Mouse (Mus musculus): Measurements from ENCODE around the gene Mageb18.

DNA sequence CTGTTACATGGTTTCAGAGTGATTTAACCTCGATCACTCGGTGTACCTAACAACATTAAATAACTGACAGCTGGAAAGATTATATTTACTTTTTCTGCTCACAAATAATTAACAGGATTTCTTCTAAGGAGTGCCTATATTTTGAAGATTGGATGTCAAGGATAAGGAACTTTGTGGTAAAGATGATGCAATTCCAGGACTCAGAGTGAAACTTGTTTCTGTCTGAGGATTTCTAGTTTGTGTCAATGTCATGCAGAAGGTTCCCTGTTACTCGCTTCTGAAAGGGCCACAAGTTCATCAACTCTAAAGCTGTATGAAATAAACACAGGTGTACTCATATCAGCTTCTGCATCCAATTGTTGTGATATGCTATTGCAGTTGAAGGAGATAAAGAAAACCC is 13.4 kb upstream of the Mageb18 start:
- no peak for TF ChIP-seq CHD2 (IDR thresholded peaks at IDR 0.05; ENCODE audit: low read depth, low read length)
- no peak for TF ChIP-seq ZC3H11A (IDR thresholded peaks at IDR 0.05; ENCODE audit: borderline replicate concordance, low read depth, low read length)
- TF ChIP-seq HCFC1 (IDR thresholded peaks at IDR 0.05; ENCODE audit: borderline replicate concordance, insufficient read depth, low read length): no peak
